Mouse (Mus musculus) embryonic fibroblast, embryonic 13.5 days (primary cell): Measurements from ENCODE around the gene Usp18. TPM values are rescaled to one million over a fixed set of nuclear protein-coding genes. Genes with fewer than 3 reads are reported as not detected.

Experiments
- H3K27ac ChIP-seq: 2 replicates; pipeline ENCODE4 v1.5.1; 2012; ENCODE audit warnings: low read length, control low read depth, inconsistent platforms; ENCODE audit not compliant: insufficient read depth
- H3K4me1 ChIP-seq: 2 replicates; pipeline ENCODE4 v1.6.1; 2011; ENCODE audit warnings: low read length; ENCODE audit not compliant: control insufficient read depth, insufficient read depth
- H3K4me3 ChIP-seq: 2 replicates; pipeline ENCODE4 v1.5.1; 2011; ENCODE audit warnings: mild to moderate bottlenecking, control low read depth, low read length; ENCODE audit not compliant: insufficient read depth
- CTCF ChIP-seq: IDR thresholded peaks from 2 replicates; pipeline ENCODE4 v1.5.1; 2011; ENCODE audit warnings: mild to moderate bottlenecking, control low read depth, low read length, moderate library complexity, borderline replicate concordance; ENCODE audit not compliant: insufficient read depth
- POLR2A ChIP-seq: IDR thresholded peaks from 2 replicates; pipeline ENCODE4 v1.6.1; 2011; ENCODE audit warnings: low read depth, mild to moderate bottlenecking, control low read depth, low read length, moderate library complexity
- polyA plus RNA-seq: library from polyadenylated mRNA; stranded (reverse); fragments of >200 nt; gene quantifications from 2 replicates; pipeline ENCODE4 v1.2.4, GENCODE M21; 2011; ENCODE audit warnings: low read depth; ENCODE audit not compliant: missing spikeins, insufficient read length

Gene Usp18
- polyA plus RNA-seq, 1 experiment: 9.1 TPM

DNA sequence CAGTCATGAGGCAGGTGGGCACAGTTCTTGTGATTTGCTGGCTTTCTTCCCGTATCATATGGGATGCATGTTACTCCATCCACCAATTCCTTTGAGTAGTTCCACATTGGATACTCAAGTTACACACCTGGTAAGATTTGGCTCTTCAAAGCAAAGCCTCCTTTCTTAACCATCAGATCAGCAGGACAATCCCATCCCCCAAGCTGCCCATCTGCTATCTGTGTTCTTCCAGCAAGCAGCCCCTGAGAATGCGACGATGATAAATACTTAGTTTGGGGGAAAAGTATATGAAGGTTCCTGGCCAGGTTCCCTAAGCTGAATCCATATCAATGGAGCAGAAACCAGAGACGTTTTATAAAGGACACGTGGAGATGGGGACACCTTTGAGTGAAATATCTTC lies 31.5 kb upstream of the Usp18 start:
- H3K27ac ChIP-seq: no peak overlapping the region
- H3K4me3 ChIP-seq: no peak overlapping the region
- peaks cover 8% of the 10 kb centered on the region; the same call in 1 of the 2 replicates for H3K4me1 ChIP-seq
- TF ChIP-seq CTCF (no peak), POLR2A (no peak)

- TF ChIP-seq CTCF: no peak
- no peak for TF ChIP-seq POLR2A
- Histone ChIP-seq H3K27ac (no peak overlapping the region), H3K4me3 (no peak overlapping the region), H3K4me1 (peaks cover 8% of the 10 kb centered on the region; the same call in 1 of the 2 replicates)
Observed at GRCm38 (mm10) chr6:121214667-121215330, 30.9 kb upstream of the Usp18 start.

GRCm38 (mm10) chr6:121215336-121215735 lies 30.4 kb upstream of the Usp18 start:
- H3K4me3 ChIP-seq: no peak overlapping the region
- H3K27ac ChIP-seq: no peak overlapping the region
- TF ChIP-seq POLR2A (no peak), CTCF (no peak)
- H3K4me1 ChIP-seq: peaks cover 4% of the 10 kb centered on the region; the same call in 1 of the 2 replicates

- Histone ChIP-seq H3K4me1 (peaks cover 4% of the 10 kb centered on the region; the same call in 1 of the 2 replicates), H3K4me3 (no peak overlapping the region), H3K27ac (no peak overlapping the region)
- TF ChIP-seq POLR2A (no peak), CTCF (no peak)
Observed at GRCm38 (mm10) chr6:121215896-121216295, 29.8 kb upstream of the Usp18 start.

- Histone ChIP-seq H3K27ac (no peak overlapping the region), H3K4me1 (peaks cover 4% of the 10 kb centered on the region; the same call in 1 of the 2 replicates), H3K4me3 (no peak overlapping the region)
- no peak for TF ChIP-seq POLR2A
- TF ChIP-seq CTCF: no peak
Observed at GRCm38 (mm10) chr6:121216589-121217255, 29.0 kb upstream of the Usp18 start.

DNA sequence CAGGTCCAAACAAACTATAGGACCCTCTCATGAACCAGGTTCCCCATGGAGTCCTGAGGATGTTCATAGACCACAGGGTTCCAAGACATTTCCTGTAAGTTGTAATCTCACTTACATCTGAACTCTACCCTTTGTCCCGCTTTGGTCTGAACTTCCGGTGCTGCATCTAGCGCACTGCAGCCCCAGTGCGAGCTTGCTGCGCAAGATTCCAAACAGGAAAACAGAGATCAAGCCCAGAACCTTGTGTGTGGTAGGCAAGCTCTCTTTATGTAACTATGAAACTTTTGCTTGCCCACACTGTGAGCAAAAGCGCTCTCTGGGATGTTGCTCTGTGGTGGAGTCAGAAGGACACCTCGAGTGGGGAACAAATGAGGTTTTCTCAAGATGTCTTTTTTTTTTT lies 27.7 kb upstream of the Usp18 start:
- Histone ChIP-seq H3K4me1 (no peaks in the 10 kb centered on the region), H3K4me3 (no peak overlapping the region), H3K27ac (no peak overlapping the region)
- TF ChIP-seq POLR2A (no peak), CTCF (no peak)

GRCm38 (mm10) chr6:121219406-121219805 lies 26.3 kb upstream of the Usp18 start:
- no peak overlapping the region for H3K4me3 ChIP-seq
- no peak for TF ChIP-seq POLR2A
- no peak for TF ChIP-seq CTCF
- H3K27ac ChIP-seq: no peak overlapping the region
- no peaks in the 10 kb centered on the region for H3K4me1 ChIP-seq

DNA sequence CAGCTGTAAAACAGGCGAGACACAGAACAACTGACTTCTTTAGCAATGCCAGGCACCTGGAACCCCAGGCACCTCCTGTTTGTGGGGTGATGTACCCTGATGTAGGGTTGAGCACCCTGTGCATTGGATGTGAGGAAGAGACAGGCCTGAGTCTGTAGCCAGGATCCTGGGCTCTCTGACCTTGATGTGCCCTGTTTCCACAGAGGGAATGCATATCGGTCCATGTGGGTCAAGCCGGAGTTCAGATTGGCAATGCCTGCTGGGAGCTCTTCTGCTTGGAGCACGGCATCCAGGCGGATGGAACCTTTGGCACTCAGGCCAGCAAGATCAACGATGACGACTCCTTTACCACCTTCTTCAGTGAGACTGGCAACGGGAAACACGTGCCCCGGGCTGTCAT lies 25.5 kb upstream of the Usp18 start:
- Histone ChIP-seq H3K4me1 (no peaks in the 10 kb centered on the region), H3K27ac (no peak overlapping the region), H3K4me3 (no peak overlapping the region)
- no peak for TF ChIP-seq POLR2A
- no peak for TF ChIP-seq CTCF

GRCm38 (mm10) chr6:121221876-121222597 lies 23.7 kb upstream of the Usp18 start:
- TF ChIP-seq CTCF (no peak), POLR2A (no peak)
- Histone ChIP-seq H3K4me3 (no peak overlapping the region), H3K27ac (no peak overlapping the region), H3K4me1 (no peaks in the 10 kb centered on the region)
